Mouse (Mus musculus): Measurements from ENCODE around the gene Cnmd.

DNA sequence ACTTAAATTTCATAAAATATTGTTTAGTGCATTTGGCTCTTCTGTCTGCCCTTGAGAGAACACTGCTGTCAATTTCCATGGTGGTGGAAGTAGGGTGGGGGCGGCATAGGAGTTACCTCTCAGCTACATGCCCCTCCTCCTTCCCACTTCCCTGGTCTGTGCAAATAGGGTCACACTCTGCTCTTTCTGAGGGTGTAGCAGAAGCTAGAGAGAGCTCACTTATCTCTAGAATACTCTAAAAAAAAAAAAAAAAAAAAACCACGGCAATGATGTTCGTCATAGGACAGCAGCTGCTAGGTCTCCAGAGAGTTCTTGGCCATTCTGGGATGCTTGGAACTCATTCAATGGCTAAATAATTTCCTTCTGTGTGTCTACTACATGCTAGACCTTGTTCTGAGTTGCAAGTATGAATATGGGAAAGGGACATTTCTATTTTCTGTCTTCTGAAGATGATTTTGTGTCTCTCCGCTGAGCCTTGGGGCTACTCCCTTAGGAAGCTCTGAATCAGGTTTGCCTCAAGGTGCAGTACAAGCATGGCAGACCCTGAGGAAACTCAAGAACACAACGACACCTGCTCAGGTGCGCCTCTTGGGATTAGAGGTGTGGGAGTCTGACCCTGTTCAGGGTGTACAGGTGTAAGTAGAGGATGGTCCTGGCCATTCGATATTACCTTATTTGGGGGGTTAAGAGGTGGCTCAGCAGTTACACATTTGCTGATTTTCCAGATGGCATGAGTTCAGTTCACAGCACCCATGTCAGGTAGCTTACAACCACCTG lies 28.3 kb upstream of the Cnmd start:
- TF ChIP-seq POLR2A (IDR thresholded peaks at IDR 0.05; ENCODE audit: low read depth, low read length): no peak
- TF ChIP-seq CTCF (IDR thresholded peaks at IDR 0.05; ENCODE audit: extremely low read depth, insufficient read depth, insufficient read length, insufficient replicate concordance): no peak
